Mouse (Mus musculus): ENCODE results near the gene Muc16.

Gene Muc16

DNA sequence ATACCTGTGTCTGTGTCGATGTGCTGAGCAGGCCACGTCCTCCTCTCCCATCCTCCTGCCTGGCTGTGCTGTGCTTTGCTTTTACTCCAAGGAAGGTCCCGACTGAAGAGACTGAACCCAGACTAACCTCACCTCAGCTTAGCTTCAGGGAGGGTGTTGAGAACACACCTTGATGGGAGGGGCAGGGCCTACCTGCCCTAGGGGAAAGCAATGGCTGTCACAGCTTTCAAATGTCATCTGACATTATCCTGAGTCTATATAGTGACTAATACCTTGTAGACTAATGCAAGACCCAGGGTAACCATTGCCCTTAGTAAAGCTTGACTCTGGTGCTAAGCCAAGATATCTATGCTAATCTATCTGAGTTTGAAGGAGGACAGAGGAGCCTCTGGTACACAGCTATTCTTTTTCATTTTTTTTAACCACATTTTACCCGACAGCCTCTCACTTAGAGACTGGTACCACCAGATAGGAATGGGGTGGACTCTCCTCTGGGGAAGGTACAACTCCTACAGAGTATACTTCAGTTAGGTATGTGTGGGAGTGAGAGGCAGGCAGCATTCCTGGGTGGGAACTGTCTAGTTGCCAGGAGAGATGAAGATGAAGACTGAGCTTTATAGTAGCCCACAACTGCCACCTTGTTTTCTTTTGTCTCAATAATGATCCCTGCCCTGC lies at the start of gene Muc16:
Gene Muc16, minus strand, starts transcription at position 51 of the 675 bp plus-strand sequence.
- DNase-seq (ENCODE audit: low spot score in 2 of 2) = no peak

- no peak for DNase-seq (ENCODE audit: low spot score in 2 of 2)
Observed at GRCm38 (mm10) chr9:18722712-18723099, 48.4 kb upstream of the Muc16 start.

DNA sequence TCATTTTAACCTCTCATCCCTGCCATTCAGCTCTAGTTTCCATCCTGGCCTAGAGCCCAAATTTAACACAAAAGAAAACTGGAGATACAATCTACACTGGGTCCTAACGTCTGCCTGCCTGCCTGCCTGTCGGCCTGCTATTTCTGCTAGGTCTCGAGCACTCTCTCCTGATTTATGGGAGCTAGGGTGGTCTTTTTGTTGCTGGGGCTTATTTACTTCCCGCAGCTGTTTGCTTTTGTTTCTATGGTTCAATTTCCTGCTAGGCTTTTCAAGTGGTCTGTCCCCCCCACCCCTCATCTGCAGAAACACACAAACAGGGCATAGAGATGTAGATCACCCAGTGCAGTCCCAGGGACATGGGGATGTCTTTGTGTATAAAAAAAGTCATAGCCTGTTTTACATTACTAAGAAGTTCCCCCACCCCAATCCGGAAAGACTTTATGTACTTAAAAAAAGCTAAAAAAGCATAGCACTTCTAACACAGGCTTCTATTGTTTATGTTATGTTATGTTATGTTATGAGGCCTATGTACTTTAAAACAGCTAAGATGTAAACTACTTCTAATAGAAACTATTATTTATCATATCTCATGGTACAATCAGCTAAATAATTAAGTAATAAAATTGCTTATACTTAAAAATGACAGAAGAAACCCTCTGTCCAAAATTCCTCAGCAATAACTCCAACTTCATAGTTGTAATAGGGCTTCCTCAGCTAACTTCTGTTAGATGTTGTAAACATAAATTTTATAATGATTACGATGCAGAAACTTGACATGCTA lies 47.8 kb upstream of the Muc16 start:
- DNase-seq (ENCODE audit: low spot score in 2 of 2) = no peak

DNA sequence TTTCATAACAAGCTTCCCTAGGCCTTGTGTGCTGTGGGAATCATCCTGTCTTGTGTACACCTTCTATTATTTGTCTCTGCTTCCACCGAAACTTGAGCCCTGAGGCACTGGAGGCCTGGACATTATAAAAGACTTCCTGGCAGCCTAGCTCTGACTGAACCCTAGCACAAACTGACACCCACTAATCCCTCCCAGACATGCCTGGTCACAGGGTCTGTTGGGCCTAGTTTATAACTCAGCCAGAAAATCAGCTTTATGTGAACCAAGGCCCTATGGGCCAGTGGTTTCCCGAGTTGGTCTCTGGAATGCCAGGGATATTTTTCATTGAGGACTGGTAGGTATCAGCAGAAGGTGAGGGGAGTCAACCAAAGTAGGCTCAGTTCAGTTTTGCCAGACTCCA lies 46.7 kb upstream of the Muc16 start:
- no peak for DNase-seq (ENCODE audit: low spot score in 2 of 2)

DNA sequence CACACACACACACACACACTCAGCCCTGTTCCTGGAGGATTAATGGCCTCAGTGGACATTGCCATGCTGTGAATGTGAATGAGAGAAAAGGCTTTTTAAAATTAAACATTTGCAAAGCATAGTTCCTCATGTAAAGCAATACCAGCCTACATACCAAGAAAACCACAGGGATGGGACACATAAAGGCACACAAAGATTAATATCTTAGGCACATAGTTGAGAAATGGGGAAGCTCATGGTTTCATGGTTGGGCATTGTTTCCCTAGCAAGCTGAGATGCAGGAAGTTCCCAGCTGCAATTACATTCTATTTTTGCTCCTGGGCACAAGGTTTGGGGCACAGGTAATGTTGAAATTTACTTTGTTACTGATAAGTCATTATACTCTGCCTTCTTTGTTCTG lies 31.3 kb upstream of the Muc16 start:
- DNase-seq (ENCODE audit: low spot score in 2 of 2) = no peak

GRCm38 (mm10) chr9:18598366-18598765 lies 76.0 kb downstream of the Muc16 start:
- no peak for DNase-seq (ENCODE audit: low spot score in 2 of 2)

GRCm38 (mm10) chr9:18508098-18508497 lies 166.2 kb downstream of the Muc16 start:
- DNase-seq (ENCODE audit: low spot score in 2 of 2) = peak in 1 of 2 experiments; percentile 6

DNA sequence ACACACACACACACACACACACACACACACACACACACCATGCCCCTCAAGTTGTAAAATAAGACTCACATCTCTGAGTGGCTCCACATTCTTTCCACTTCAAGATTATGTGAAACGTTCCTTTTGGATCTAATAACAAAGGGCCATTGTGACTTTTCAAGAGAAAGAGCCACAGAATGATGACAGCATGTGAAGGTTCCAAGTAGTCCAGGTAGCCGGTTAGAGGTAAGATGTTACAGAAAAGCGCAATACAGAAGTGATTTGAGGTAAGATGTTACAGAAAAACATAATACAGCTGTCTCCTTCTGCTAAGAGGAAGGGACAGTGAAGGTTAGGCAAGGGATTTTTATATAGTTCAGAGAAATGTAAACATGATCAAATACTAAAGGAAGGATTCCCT lies 196.2 kb downstream of the Muc16 start, which contains the start of the genes Zfp558 and Mbd3l1:
Gene Zfp558, minus strand, starts transcription at position 101 of the 400 bp plus-strand sequence.
Gene Mbd3l1, plus strand, starts transcription at position 192 of the 400 bp plus-strand sequence.
- DNase-seq (ENCODE audit: low spot score in 2 of 2) = no peak

- DNase-seq (ENCODE audit: low spot score in 2 of 2) = peak; percentile 32 to 68
Observed at GRCm38 (mm10) chr9:18473324-18474128, 200.8 kb downstream of the Muc16 start.

GRCm38 (mm10) chr9:18468005-18468404 lies 206.3 kb downstream of the Muc16 start:
- DNase-seq (ENCODE audit: low spot score in 2 of 2) = no peak

DNA sequence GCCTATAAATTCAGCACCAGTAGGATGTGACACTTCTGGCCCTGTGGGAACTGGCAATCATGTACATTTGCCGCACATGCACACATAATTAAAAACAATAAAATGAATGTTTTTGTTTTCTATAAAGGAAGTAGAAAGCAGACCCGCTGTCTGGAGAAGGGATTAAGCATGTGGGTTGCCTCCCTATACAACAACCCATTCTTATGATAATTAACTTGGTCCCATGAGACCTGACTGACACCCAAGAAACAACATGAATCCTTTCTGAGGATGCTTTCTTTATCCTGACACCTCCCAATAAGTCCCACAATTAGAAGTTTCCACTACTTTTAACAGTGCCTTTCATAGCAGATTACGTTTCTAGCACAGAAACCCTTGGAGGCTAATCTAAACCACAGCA lies 207.0 kb downstream of the Muc16 start:
- DNase-seq (ENCODE audit: low spot score in 2 of 2) = no peak

DNA sequence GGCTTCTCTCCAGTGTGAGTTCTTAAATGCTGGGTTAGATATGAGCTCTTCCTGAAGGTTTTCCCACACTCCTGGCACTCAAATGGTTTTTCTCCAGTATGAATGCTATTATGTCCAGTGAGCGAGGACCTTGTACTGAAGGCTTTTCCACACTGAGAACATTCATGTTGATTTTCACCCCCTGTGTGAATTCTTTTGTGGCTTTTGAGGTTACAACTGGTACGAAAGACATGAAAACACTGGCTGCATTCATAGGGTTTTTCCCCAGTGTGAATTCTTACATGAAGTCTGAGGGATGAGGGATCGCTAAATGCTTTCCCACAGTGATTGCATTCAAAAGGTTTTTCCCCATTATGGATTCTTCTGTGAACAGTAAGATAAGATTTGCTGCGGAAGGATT lies 217.8 kb downstream of the Muc16 start:
- DNase-seq (ENCODE audit: low spot score in 2 of 2) = no peak

Measured in frontal cortex, postnatal 10 days (tissue).